Mouse (Mus musculus): ENCODE data around the gene Tcf7l2.

- TF ChIP-seq CTCF (IDR thresholded peaks at IDR 0.05; ENCODE audit: extremely low read depth, insufficient read length, insufficient replicate concordance, low read depth, low read length) = no peak
- TF ChIP-seq POLR2A (IDR thresholded peaks at IDR 0.05; ENCODE audit: low read depth, low read length) = no peak
These were observed 26.0 kb downstream of the Tcf7l2 start for GRCm38 (mm10) chr19:55767579-55767978.
